Mouse (Mus musculus) spleen, postnatal 0 days (tissue): ENCODE measurements around the gene Reck. TPM values are rescaled to one million over a fixed set of nuclear protein-coding genes. Genes with fewer than 3 reads are reported as not detected.

Experiments
- polyA plus RNA-seq: library from polyadenylated mRNA; unstranded; fragments of >200 nt; fragmentation: Nextera tagmentation; extraction: Ambion mirVana; gene quantifications from 2 replicates; pipeline ENCODE4 v1.2.1, GENCODE M21; 2015

The Reck gene
- polyA plus RNA-seq, result 7.1 and 8.0 TPM in 2 replicates

GRCm38 (mm10) chr4:43875160-43875918 lies at the start of gene Reck:
Gene Reck, plus strand, starts transcription at chr4:43875530.

GRCm38 (mm10) chr4:43840101-43840500 lies 35.2 kb upstream of the Reck start, which contains the start of gene Olfr157:
Gene Olfr157, minus strand, starts transcription at chr4:43840201.

GRCm38 (mm10) chr4:43851265-43851664 lies 24.1 kb upstream of the Reck start, which contains the start of gene Olfr155:
Gene Olfr155, plus strand, starts transcription at chr4:43851565.

GRCm38 (mm10) chr4:43957292-43957845 lies 82.0 kb downstream of the Reck start, which contains the start of gene Glipr2:
Gene Glipr2, plus strand, starts transcription at chr4:43957401.

GRCm38 (mm10) chr4:43983181-43983580 lies 107.9 kb downstream of the Reck start, which contains the start of gene Ccin:
Gene Ccin, plus strand, starts transcription at chr4:43983483.

Other genes starting within 250 kb of the Reck start
- 3.3 and 4.7 TPM in 2 replicates for gene Npr2, start 243.6 kb upstream of the Reck start, polyA plus RNA-seq
- gene Spag8, start 221.9 kb upstream of the Reck start, polyA plus RNA-seq, result 0.20 and 0.70 TPM in 2 replicates
- 73.1 and 79.8 TPM in 2 replicates for gene Hint2, start 219.1 kb upstream of the Reck start, polyA plus RNA-seq
- 1.1 and 1.5 TPM in 2 replicates for gene Tmem8b, start 206.6 kb upstream of the Reck start, polyA plus RNA-seq
- 1.5 and 2.0 TPM in 2 replicates for gene Fam221b, start 206.4 kb upstream of the Reck start, polyA plus RNA-seq
- gene Olfr70, start 174.7 kb upstream of the Reck start, polyA plus RNA-seq, result not detected in 2 replicates
- gene Olfr71, start 165.3 kb upstream of the Reck start, polyA plus RNA-seq, result not detected in 2 replicates
- 0.17 and 0.59 TPM in 2 replicates for gene Hrct1, start 148.3 kb upstream of the Reck start, polyA plus RNA-seq
- 0.07 TPM in 1 of 2 replicates, not detected in the other for gene Spaar, start 145.5 kb upstream of the Reck start, polyA plus RNA-seq
- not detected in 2 replicates for gene Olfr159, start 104.5 kb upstream of the Reck start, polyA plus RNA-seq
- gene Olfr156, start 51.6 kb upstream of the Reck start, polyA plus RNA-seq, result not detected in 2 replicates
- gene Olfr157, start 35.3 kb upstream of the Reck start, polyA plus RNA-seq, result not detected in 2 replicates
- not detected in 2 replicates for gene Olfr155, start 24.0 kb upstream of the Reck start, polyA plus RNA-seq
- gene Glipr2, start 81.9 kb downstream of the Reck start, polyA plus RNA-seq, result 49.2 and 49.6 TPM in 2 replicates
- not detected in 2 replicates for gene Ccin, start 108.0 kb downstream of the Reck start, polyA plus RNA-seq
- gene Clta, start 128.9 kb downstream of the Reck start, polyA plus RNA-seq, result 192 and 202 TPM in 2 replicates
- gene Gne, start 208.6 kb downstream of the Reck start, polyA plus RNA-seq, result 16.3 and 17.0 TPM in 2 replicates